Mouse (Mus musculus) kidney, adult 2 months (tissue): ENCODE measurements around the gene Fam107a.

Experiments used
- CTCF ChIP-seq: fragments of 200-500 bp; conservative IDR thresholded peaks from 2 replicates; pipeline ENCODE4 v1.5.1; 2011; ENCODE audit warnings: low read depth, mild to moderate bottlenecking, control low read depth, low read length, moderate library complexity, mixed read lengths; ENCODE audit not compliant: insufficient read depth, insufficient read length
- POLR2A ChIP-seq: fragments of 200-500 bp; IDR thresholded peaks from one replicate; pipeline ENCODE4 v1.6.1; 2011; ENCODE audit warnings: low read depth, low read length, control low read depth

DNA sequence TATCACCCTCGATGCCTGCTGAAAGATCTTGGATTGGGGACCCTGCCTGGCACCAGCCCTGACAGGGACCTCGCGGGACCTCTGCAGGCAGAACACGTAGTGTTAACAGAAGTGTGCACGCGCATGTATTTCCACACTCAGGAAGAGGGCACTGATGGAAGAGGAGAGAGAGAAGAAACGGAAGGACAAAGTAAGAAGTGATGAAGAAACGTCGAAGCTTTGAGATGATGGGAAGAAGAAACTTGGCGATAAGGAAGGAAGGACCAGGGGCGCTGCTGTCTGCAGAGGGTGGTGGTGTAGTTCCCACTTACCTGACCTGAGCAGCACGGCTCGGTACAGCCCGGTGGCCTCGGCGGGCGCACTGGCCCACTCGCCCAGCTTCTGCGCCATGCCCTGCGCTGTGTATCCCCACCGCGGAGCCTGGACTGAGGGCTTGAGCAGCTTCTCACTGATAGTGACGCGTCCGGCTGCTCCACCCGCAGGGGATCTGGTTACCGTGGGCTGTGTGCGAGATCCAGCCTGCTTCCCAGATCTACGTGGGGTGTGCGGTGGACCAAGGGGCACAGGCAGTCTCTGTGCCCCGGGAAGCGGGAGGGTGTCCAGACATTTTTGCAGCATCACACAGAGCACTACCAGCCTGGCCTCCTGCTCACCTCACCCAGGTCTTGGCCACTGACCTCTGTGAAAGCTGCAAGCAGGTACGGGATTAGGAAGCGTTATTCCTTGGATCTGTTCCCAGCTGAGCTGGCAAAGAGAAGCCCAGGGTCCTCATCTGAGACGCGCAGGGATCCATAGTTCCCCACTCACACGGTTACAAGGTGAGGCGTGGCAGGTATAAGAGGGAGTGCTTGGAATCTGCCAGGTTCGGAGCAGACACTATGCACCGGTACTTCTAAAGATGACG, at the start of gene Fam107a:
- no peak for TF ChIP-seq POLR2A
- TF ChIP-seq CTCF: no peak
